Comparison of ENCODE assay signal across 8 mouse cellular contexts in the genomic region with DNA sequence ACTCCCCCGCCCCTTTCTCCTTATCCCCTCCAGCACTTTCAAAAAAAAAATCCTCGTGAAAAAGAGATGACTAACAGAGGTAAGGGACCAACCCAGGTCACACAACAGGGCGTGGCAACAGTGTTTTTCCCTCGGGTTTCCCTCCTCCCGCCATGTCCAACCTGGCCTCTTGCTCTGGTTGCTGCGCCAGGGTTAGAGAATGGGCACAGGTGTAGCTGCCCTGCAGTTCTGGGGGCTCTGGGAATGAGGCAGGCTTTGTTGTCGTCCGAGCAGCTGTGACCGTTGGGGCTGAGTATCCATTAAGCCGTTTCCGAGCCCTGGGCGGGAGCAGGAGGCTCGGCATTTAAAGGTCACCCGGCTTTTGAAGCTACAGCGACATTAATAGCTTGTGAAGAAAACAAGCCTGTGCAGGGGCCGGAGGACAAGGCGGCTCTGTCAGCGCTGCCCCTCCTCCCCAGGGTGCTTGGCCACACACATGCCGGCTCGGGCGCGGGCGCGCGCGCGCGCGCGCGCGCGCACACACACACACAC. TPM values are rescaled to one million over a fixed set of nuclear protein-coding genes. Genes with fewer than 3 reads are reported as not detected.
DNase-seq lines count a peak whose midpoint lies in the region; ATAC-seq lines count a peak whose summit lies in the region.

No protein-coding gene starts in this region.

- H3K4me1 ChIP-seq in liver, embryonic 12.5 days: peaks cover 36% of the 10 kb centered on the region

- H3K9me3 ChIP-seq in liver, embryonic 12.5 days (replicated peaks): no peaks in the 10 kb centered on the region

- H3K27me3 ChIP-seq in liver, embryonic 12.5 days (replicated peaks): peaks cover 35% of the 10 kb centered on the region

- no peak for ATAC-seq in liver, embryonic 12.5 days

- peak overlapping the region; percentile 69 for H3K27ac ChIP-seq in liver, embryonic 12.5 days

- no peaks in the 10 kb centered on the region for H3K36me3 ChIP-seq in liver, embryonic 12.5 days

- H3K9ac ChIP-seq in liver, embryonic 12.5 days: peak overlapping the region; percentile 63

- H3K4me3 ChIP-seq in liver, embryonic 12.5 days: peak overlapping the region; percentile 47

- H3K4me2 ChIP-seq in liver, embryonic 12.5 days: peak overlapping the region; percentile 80

- WGBS in liver, embryonic 12.5 days (ENCODE audit: insufficient replicate concordance): under 1% methylated on average over 16 of the region's 33 CpGs

- DNase-seq in B cell, adult 2 months: peak; percentile 29 to 35
- peak; percentile 58 for DNase-seq in NIH3T3 (ENCODE audit: low read depth)
- DNase-seq in embryo, embryonic 10.5 days (ENCODE audit: low spot score): peak; percentile 92
- peak; percentile 78 for DNase-seq in heart, adult 9 months (ENCODE audit: low spot score in 2 of 2)
- DNase-seq in kidney, adult 8-10 months: peak; percentile 71 to 84
- peak; percentile 82 for DNase-seq in neural tube, embryonic 10.5 days (ENCODE audit: extremely low spot score, low spot score)
- DNase-seq in T-cell, adult 2 months (ENCODE audit: low spot score): no peak

RNA-seq across cellular contexts. Expression of gene Mrps23, which starts 43.1 kb away (rescaled TPM):
- 47.0 and 47.6 TPM in 2 replicates for polyA plus RNA-seq in liver, embryonic 12.5 days (2016; fragmentation: Nextera tagmentation; extraction: Ambion mirVana)
